Mouse (Mus musculus): ENCODE measurements around the gene Syncrip. TPM values are rescaled to one million over a fixed set of nuclear protein-coding genes. Genes with fewer than 3 reads are reported as not detected.

The Syncrip gene
- polyA plus RNA-seq, 1 experiment, result 4.1 TPM

Other genes starting within 250 kb of the Syncrip start
- gene Nt5e, start 155.4 kb downstream of the Syncrip start, polyA plus RNA-seq (2012; rRNA removed), result 5.4 and 19.0 TPM in 2 replicates
- 7.9 and 12.4 TPM in 2 replicates for gene Snx14, start 43.6 kb downstream of the Syncrip start, polyA plus RNA-seq (2012; rRNA removed)
- 0.32 TPM in 1 of 2 replicates, not detected in the other for gene Gm20537, start 26.0 kb downstream of the Syncrip start, polyA plus RNA-seq (2012; rRNA removed)
- gene Zfp949, start 65.4 kb upstream of the Syncrip start, polyA plus RNA-seq (2012; rRNA removed), result 2.8 and 3.4 TPM in 2 replicates
- not detected in 2 replicates for gene Trim43a, start 98.3 kb upstream of the Syncrip start, polyA plus RNA-seq (2012; rRNA removed)
- 14.0 and 15.6 TPM in 2 replicates for gene Mthfsl, start 237.7 kb upstream of the Syncrip start, polyA plus RNA-seq (2012; rRNA removed)
- 4.2 TPM in 2 replicates for gene Bcl2a1d, start 249.3 kb upstream of the Syncrip start, polyA plus RNA-seq (2012; rRNA removed)